Mouse (Mus musculus): Measurements from ENCODE around the gene Prss32. TPM values are rescaled to one million over a fixed set of nuclear protein-coding genes. Genes with fewer than 3 reads are reported as not detected.

Prss32 gene
- total RNA-seq, 2 experiments from 2014 or later = not detected

Small RNAs within 50 kb of the gene (microRNA-seq; reads per million reads assigned to microRNA genes)
- 2.3 reads per million for gene Mir5125

Other genes starting within 250 kb of the Prss32 start
- gene Zfp13, start 244.4 kb upstream of the Prss32 start, total RNA-seq (2021) = 10 to 100 TPM; 29.3 to 33.8 TPM
- gene Zscan10, start 243.0 kb upstream of the Prss32 start, total RNA-seq (2021) = not detected
- gene Mmp25, start 198.6 kb upstream of the Prss32 start, total RNA-seq (2021) = 1 to 10 TPM; 1.1 to 1.5 TPM
- gene Bicdl2, start 183.3 kb upstream of the Prss32 start, total RNA-seq (2021) = not detected
- gene Hcfc1r1, start 170.3 kb upstream of the Prss32 start, total RNA-seq (2021) = 100 to 1,000 TPM; 149 to 154 TPM
- gene Thoc6, start 170.0 kb upstream of the Prss32 start, total RNA-seq (2021) = 1 to 10 TPM; 8.7 to 9.9 TPM
- gene Tnfrsf12a, start 166.4 kb upstream of the Prss32 start, total RNA-seq (2021) = 1 to 10 TPM; 3.3 to 4.1 TPM
- gene Cldn6, start 164.6 kb upstream of the Prss32 start, total RNA-seq (2021) = not detected
- gene Cldn9, start 159.8 kb upstream of the Prss32 start, total RNA-seq (2021) = not detected
- under 1 TPM; 0.11 to 0.61 TPM for gene 1520401A03Rik, start 121.1 kb upstream of the Prss32 start, total RNA-seq (2021)
- gene Pkmyt1, start 117.5 kb upstream of the Prss32 start, total RNA-seq (2021) = 1 to 10 TPM; 6.5 to 7.2 TPM
- 10 to 100 TPM; 55.8 to 57.7 TPM for gene Paqr4, start 103.0 kb upstream of the Prss32 start, total RNA-seq (2021)
- under 1 TPM in 1 of 2 experiments, not detected in 1; 0.36 TPM for gene Kremen2, start 98.0 kb upstream of the Prss32 start, total RNA-seq (2021)
- gene Flywch1, start 72.3 kb upstream of the Prss32 start, total RNA-seq (2021) = 100 to 1,000 TPM; 125 to 133 TPM
- 10 to 100 TPM; 26.9 to 32.1 TPM for gene Flywch2, start 57.8 kb upstream of the Prss32 start, total RNA-seq (2021)
- 100 to 1,000 TPM; 555 to 572 TPM for gene Srrm2, start 53.3 kb upstream of the Prss32 start, total RNA-seq (2021)
- 100 to 1,000 TPM; 389 to 390 TPM for gene Elob, start 14.7 kb upstream of the Prss32 start, total RNA-seq (2021)
- not detected for gene Prss33, start 7.8 kb upstream of the Prss32 start, total RNA-seq (2021)
- gene Prss41, start 317 bp downstream of the Prss32 start, total RNA-seq (2021) = 1 to 10 TPM; 1.9 to 2.8 TPM
- gene Prss21, start 24.2 kb downstream of the Prss32 start, total RNA-seq (2021) = not detected
- not detected for gene Dcpp1, start 37.0 kb downstream of the Prss32 start, total RNA-seq (2021)
- not detected for gene Dcpp2, start 37.0 kb downstream of the Prss32 start, total RNA-seq (2021)
- gene Dcpp3, start 73.6 kb downstream of the Prss32 start, total RNA-seq (2021) = not detected
- gene Sbp, start 97.8 kb downstream of the Prss32 start, total RNA-seq (2021) = not detected
- gene Sbpl, start 111.4 kb downstream of the Prss32 start, total RNA-seq (2021) = not detected
- gene Prss30, start 136.7 kb downstream of the Prss32 start, total RNA-seq (2021) = under 1 TPM in 1 of 2 experiments, not detected in 1; 0.30 TPM
- gene Prss22, start 154.2 kb downstream of the Prss32 start, total RNA-seq (2021) = under 1 TPM; 0.53 to 0.69 TPM
- gene Prss27, start 194.3 kb downstream of the Prss32 start, total RNA-seq (2021) = not detected
- gene Kctd5, start 229.6 kb downstream of the Prss32 start, total RNA-seq (2021) = 10 to 100 TPM; 51.9 to 56.8 TPM